Mouse (Mus musculus): ENCODE results near the gene Bicdl1. TPM values are rescaled to one million over a fixed set of nuclear protein-coding genes. Genes with fewer than 3 reads are reported as not detected.

Bicdl1 gene
- polyA plus RNA-seq (2012; ENCODE audit: low replicate concordance), result 42.0 and 46.0 TPM in 2 replicates

DNA sequence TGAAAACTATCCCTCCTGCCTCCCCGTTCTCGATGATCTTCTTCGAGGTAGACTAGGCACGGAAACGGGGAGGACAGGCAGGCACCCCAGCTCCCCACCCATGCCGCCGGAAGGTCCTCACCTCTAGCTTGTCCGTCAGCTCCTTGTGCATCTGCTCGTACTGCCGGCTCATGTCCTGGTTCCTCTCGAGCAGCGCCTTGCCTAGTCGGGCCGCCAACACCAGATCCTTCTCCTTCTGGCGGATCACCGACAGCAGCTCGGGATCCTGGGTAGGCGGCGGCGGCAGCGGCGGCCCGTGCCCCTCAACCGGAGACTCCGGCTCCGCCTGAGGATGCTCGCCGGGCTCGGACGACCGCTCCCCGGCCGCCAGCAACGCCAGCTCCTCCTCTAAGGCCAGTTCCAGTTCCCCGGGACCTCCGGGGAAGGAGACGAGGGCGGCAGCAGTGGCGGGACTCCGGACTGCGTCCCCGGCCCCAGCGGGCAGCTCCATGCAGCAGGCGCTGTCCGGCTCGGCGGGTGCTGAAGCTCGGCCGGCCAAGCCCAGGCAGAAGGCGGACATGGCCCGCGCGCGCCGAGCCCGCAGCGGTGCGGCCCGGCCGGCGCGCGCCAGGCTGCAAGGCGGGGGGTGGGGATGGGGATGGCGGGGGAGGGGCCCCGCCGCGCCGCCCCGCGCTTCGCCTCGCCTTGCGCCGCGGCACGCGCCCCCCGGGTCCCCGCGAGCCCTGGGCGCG, at the start of gene Bicdl1:
TSS of gene Bicdl1 (minus strand) at position 621 of the 731 bp plus-strand sequence.

DNA sequence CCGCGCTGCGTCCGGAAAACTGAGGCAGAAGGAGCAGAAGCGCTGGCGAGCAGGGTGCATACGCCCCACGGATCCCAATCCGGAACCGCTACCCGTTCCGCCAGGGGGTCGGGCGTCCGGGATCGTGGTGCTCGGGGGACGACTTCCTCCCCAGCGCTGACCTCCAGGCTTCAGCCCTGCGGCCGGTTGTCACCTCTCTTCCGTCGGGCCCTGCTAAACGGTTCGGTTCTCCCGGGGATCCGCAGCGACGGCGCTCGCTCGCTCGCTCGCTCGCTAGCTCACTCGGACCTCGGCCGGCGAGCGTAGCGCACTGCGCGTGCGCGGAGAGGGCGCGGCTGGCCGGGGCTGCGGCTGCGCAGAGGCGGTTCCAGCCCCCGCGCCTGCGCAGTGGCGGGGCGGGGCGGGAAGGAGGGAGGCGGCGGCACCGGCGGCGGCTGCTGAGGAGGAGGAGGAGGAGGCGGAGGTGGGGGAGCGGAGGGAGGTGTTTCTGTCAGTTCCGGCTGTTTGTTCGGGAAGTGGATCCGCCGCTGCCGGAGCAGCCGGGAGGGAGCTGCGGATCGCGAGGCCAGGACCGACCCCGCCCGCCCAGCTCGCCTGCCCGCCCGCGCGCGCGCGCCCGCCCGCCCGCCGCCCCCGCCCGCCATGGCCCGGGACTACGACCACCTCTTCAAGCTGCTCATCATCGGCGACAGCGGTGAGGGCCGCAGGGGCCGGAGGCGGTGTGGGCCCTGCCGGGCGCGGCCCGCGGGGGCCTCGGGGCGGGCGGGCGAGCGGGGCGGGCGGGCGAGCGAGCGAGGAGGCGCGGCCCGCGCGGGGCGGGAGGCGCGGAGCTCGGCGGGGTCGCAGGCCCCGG, 99.7 kb downstream of the Bicdl1 start, which contains the start of gene Rab35:
TSS of gene Rab35 (plus strand) at position 404 of the 853 bp plus-strand sequence.

Other genes starting within 250 kb of the Bicdl1 start
- 6.8 and 11.5 TPM in 2 replicates for gene Sirt4, start 246.9 kb downstream of the Bicdl1 start, polyA plus RNA-seq (2012; ENCODE audit: low replicate concordance)
- gene Pxn, start 224.9 kb downstream of the Bicdl1 start, polyA plus RNA-seq (2012; ENCODE audit: low replicate concordance), result 143 and 238 TPM in 2 replicates
- 322 and 907 TPM in 2 replicates for gene Rplp0, start 172.2 kb downstream of the Bicdl1 start, polyA plus RNA-seq (2012; ENCODE audit: low replicate concordance)
- gene Gcn1l1, start 166.4 kb downstream of the Bicdl1 start, polyA plus RNA-seq (2012; ENCODE audit: low replicate concordance), result 65.8 and 116 TPM in 2 replicates
- gene Rab35, start 99.7 kb downstream of the Bicdl1 start, polyA plus RNA-seq (2012; ENCODE audit: low replicate concordance), result 35.3 and 70.4 TPM in 2 replicates
- 3.5 and 11.6 TPM in 2 replicates for gene Cit, start 113.7 kb upstream of the Bicdl1 start, polyA plus RNA-seq (2012; ENCODE audit: low replicate concordance)